Mouse (Mus musculus) adrenal gland, postnatal 25 days (tissue): ENCODE measurements around the gene Pcdh7. TPM values are rescaled to one million over a fixed set of nuclear protein-coding genes. Genes with fewer than 3 reads are reported as not detected.
"Not testable (repeated sequence)": the region's sequence is repeated elsewhere in the genome, so short reads cannot be mapped to it uniquely, and the experiment has no call there.

Source experiments
- DNase-seq: peaks from one replicate; pipeline ENCODE4 v3.0.0; 2021; ENCODE audit warnings: mixed read lengths
- long read RNA-seq: library from polyadenylated mRNA; stranded (forward); transcript quantifications from one replicate; pipeline ENCODE4 v2.0.0, GENCODE M21; 2021
- total RNA-seq: library from RNA; stranded (reverse); gene quantifications from 2 replicates; pipeline ENCODE4 v1.2.3, GENCODE M21; 2021

The Pcdh7 gene
- total RNA-seq = 1.2 and 2.0 TPM in 2 replicates
- long read RNA-seq, partial matches to known transcripts = 0 of 1 reads
- long read RNA-seq, other reads (novel, unspliced or antisense) = 1 of 1 reads

GRCm38 (mm10) chr5:57717906-57718875 lies at the start of gene Pcdh7:
Gene Pcdh7 (plus strand): TSS chr5:57717967.
- peak; percentile 24 for DNase-seq

DNA sequence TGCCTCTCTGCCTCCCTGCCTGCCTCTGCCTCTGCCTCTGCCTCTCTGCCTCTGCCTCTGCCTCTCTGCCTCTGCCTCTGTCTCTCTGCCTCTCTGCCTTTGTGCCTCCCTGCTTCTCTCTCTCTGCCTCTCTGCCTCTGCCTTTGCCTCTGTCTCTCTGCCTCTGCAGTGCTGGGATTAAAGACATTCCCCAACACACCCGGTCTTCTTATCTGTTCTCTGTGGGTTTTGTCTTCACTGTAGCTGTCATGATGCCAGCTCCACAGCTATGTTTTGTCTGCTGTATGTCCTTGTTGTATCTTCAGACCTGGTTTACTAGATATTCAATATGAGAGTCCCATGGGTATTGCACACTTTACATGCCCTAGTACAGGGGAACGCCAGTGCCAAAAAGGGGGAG lies 40.8 kb upstream of the Pcdh7 start:
- not testable (repeated sequence) for DNase-seq

GRCm38 (mm10) chr5:57708396-57708795 lies 9.4 kb upstream of the Pcdh7 start:
- DNase-seq = no peak

- DNase-seq = no peak
These were observed 3.8 kb upstream of the Pcdh7 start for GRCm38 (mm10) chr5:57713980-57714379.

DNA sequence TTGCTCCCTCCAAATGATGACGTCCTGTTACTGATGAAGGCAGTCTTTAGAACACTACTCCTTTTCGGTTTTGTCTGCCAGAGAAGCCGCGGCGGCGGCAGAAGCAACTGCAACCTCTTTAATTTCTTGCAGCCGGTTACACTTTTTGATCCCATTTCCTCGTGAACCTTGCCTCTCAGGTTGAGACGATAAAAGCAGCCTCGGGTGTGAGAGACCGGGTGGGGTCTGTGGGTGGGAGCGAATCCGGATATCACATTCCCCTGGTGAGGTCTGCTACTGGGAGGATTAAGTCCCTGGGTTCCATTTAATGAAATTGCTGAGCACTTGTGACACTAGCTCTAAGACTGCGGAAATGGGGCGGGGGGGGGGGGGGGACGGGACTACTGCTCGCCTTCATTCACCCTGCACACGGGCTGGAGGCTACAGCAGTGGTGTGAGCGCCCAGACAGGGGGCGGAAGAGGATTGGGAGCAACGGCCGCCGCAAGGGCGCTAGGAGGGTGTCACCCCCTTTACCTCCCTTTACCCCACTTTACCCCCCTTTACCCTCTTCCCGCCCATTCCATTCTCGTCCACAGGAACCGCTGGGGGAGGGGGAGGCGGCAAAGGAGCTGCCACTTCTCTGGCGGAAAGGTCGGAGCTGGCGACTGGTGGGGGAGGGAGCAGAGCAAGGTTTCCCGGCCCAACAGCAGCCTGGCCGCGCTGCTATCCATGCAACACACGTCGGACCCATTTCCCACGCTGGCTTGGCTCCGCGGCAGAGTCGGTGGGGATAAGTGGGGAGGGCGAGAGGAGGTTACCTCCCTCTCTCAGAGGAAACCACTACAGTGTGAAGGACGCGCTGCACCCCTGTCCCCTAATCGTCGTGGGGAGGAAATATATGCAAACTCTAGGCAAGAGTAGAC lies 2.9 kb upstream of the Pcdh7 start:
- DNase-seq = peak; percentile 32

GRCm38 (mm10) chr5:57715524-57716400 lies 2.0 kb upstream of the Pcdh7 start:
- DNase-seq = peak; percentile 44

GRCm38 (mm10) chr5:57716421-57717237 lies 1.1 kb upstream of the Pcdh7 start:
- DNase-seq = no peak

DNA sequence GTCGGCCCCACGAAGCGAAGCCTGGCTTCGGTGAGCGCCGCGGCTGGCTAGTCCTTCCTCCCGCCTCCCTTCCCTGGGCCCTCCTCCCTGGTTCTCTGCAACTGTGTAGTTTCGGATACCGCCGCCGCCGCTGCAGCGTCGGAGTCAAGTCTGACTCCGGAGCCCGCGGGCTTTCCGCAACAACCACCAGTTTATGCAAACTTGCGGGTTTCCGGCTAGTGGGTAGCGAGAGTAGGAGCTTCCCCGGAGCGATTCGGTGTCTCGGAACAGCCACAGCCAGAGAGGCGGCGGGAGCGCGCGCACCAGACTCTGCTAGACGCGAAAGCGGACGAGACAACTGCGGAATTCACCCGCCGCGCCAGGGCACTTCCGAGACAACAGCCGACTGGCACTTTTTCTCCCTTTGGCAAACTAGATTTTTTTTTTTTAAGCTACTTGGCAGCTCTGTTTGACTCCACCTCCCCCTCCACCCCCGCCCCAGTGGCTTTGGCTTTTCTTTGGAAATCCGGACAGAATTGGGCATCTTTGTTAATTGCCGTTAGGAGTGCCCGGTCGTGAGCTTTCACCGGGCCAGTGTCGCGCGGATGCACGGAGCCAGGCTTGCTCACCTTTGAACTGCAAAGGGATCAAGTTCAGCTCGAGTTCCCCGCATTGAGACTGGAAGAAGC lies 395 bp upstream of the Pcdh7 start:
- DNase-seq = peak; percentile 48

DNA sequence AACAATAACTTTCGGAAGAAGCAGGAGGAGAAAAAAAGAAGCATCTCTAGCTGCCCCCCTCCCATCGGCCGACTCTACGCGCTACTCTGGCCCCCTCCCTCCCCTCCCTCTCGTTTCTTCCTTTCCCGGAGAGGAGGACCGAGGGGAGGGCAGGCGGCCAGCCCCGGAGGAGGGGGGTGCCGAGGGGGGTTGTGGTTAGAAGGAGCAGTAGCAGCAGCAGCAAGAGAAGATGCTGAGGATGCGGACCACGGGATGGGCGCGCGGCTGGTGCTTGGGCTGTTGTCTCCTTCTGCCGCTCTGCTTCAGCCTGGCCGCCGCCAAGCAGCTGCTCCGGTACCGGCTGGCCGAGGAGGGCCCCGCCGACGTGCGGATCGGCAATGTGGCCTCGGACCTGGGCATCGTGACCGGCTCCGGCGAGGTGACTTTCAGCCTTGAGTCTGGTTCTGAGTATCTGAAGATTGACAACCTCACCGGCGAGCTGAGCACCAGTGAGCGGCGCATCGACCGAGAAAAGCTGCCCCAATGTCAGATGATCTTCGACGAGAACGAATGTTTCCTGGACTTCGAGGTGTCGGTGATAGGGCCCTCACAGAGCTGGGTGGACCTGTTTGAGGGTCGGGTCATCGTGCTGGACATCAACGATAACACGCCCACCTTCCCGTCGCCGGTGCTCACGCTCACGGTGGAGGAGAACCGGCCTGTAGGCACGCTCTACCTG lies 1.3 kb downstream of the Pcdh7 start:
- peak; percentile 9 for DNase-seq

DNA sequence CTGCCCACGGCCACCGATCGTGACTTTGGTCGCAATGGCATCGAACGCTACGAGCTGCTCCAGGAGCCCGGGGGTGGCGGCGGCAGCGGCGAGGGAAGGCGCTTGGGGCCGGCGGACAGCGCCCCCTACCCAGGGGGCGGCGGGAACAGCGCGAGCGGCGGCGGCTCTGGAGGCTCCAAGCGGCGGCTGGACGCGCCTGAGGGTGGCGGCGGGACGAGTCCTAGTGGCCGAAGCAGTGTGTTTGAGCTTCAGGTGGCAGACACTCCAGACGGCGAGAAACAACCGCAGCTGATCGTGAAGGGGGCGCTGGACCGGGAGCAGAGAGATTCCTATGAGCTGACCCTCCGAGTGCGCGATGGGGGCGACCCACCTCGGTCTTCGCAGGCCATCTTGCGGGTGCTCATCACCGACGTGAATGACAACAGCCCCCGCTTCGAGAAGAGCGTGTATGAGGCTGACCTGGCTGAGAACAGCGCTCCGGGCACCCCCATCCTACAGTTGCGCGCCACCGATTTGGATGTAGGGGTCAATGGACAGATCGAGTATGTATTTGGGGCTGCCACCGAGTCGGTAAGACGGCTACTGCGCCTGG lies 1.9 kb downstream of the Pcdh7 start:
- DNase-seq = peak; percentile 51

- no peak for DNase-seq
These were observed 2.6 kb downstream of the Pcdh7 start for GRCm38 (mm10) chr5:57720206-57720880.

DNA sequence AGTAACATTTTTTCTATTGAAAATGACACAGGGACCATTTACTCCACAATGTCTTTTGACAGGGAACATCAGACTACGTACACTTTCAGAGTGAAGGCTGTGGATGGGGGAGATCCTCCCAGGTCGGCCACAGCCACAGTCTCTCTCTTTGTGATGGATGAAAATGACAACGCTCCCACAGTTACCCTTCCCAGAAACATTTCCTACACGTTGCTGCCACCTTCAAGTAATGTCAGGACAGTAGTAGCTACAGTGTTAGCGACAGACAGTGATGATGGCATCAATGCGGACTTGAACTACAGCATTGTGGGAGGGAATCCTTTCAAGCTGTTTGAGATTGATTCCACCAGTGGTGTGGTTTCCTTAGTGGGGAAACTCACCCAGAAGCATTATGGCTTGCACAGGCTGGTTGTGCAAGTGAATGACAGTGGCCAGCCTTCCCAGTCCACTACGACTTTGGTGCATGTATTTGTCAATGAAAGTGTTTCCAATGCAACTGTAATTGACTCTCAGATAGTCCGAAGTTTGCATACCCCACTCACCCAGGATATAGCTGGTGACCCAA lies 3.5 kb downstream of the Pcdh7 start:
- no peak for DNase-seq

DNA sequence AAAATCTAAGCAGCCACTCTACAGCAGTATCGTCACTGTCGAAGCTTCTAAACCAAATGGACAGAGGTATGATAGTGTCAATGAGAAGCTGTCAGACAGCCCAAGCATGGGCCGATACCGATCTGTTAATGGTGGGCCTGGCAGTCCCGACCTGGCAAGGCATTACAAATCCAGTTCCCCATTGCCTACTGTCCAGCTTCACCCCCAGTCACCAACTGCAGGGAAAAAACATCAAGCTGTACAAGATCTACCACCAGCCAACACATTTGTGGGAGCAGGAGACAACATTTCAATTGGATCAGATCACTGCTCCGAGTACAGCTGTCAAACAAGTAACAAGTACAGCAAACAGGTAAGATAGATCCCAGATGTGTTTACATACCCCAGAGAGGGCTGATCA lies 4.2 kb downstream of the Pcdh7 start:
- no peak for DNase-seq

DNA sequence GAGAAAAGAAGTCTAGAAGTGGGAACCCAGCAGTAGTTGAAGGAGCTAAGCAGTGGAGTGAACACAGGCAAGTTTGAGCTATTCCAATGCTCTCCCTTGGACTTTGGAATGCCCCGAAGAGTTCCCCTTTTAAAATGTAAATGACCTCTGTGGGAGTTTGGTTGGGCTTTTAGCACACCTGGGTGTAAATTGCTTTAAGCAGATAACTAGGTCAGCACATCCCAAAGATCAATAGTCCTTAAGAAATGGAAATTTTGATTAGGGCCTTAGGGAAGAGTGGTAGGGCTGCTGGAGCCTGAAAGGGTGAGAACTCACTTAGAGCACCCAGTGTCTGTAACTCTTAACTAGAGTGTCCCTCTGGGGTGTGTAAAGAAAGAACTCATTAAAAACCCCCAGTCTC lies 15.7 kb downstream of the Pcdh7 start:
- no peak for DNase-seq

DNA sequence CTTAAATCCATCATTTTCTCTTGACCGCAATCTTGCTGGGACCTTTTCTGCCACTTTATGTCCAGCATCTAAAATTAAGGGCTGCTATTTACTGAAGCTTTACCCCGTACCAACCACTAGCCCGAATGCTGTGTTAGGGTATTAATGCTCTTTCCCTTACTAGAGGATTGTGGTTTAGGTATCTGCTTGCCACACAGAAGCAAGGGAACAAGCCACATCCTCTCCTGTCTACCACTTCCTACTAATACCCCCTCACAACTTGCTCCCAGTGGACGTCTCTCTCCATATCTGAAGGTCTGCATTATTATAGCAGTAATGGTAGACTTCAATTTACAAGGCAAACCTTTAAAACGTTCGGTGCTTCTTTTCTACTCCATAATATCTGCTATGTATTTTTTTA lies 18.0 kb downstream of the Pcdh7 start:
- no peak for DNase-seq

GRCm38 (mm10) chr5:57742924-57743323 lies 25.2 kb downstream of the Pcdh7 start:
- peak; percentile 2 for DNase-seq

- DNase-seq = no peak
These were observed 26.3 kb downstream of the Pcdh7 start for GRCm38 (mm10) chr5:57743956-57744661.

GRCm38 (mm10) chr5:57745879-57746278 lies 28.1 kb downstream of the Pcdh7 start:
- no peak for DNase-seq
